Mouse (Mus musculus) cerebral cortex, adult 2 months (tissue): Measurements from ENCODE around the gene Syt17.

Experiments used
- WGBS: fragments of 180-500 bp; shearing (Covaris S2); methylation state at CpG from one replicate; pipeline ENCODE4 v1.1.7; 2018; 5-methylcytosine and 5-hydroxymethylcytosine counted together

Syt17 gene

DNA sequence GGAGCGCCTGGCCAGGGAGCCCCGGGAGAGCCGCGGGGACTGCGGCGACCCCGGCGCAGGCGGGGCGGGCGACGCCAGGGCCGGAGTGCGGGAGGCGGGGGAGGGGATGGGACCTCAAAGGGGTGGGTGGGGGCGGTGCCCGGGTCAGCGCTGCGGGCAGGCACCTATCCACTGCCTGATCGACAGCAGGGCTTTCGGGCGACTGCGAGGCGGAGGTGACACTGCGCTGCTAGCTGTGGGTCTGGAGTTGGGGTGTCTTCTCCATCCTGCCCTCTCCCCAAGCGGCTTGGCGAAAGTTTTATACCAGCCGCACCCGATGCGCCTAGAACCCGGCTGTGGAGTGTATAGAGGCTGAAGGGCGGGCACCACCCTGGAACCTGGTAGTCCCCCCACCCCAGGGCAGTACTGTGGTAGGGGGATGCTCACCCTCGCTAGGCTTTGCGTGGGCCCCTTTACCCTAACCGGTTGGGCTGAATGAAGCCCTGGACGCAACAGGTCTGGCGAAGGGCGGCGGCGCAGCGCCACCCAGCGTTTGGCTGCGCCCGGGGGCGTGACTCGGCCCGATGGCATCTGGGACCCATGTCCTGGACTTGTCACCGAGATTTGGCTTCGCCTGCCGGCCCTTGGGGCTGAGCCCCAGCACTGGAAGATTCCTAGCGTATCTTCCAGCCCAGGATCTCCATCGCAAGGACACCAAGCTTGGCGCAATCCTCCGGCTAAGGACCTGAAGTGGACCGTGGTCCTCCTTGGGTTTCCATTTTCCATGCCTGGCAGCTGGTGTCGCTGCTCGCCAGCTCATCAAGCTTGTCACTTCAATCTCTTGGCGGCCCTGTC is at the start of gene Syt17:
Syt17 (minus strand) TSS at position 89 of the 834 bp plus-strand sequence.
- WGBS = 1% methylated on average over 58 of the region's 58 CpGs

DNA sequence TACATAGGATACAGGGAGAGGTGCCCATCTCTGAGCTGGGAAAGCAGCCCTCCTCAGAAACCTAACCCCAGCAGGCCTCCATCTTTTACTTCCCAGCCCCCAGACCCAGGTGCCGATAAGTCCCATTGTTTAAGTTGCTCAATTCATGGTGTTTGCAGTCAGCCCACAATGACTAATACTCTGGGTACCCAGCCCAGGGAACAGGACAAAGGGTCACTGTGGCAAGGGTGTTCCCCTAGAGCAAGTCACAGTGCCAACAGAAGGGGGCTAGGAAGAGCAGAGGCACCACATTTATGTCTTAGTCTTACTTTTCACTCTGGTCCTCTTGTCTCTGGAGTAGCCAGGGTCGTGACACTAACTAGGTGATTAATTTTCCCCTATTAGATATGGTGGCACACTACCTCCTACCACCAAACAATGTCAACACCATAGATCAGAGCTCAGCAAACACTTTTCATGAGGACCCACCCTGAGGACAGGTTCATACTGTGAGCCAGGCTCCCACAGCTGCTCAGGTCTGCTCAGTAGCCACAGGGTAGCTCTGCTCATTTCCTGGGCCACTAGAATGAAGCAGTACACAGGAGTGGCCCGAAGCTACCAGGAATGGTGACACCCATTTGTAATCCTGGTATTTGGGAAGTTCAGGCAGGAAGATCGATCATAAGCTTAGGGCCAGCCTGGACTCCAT is 47.0 kb upstream of the Syt17 start:
- 87% methylated on average over 4 of the region's 4 CpGs for WGBS

DNA sequence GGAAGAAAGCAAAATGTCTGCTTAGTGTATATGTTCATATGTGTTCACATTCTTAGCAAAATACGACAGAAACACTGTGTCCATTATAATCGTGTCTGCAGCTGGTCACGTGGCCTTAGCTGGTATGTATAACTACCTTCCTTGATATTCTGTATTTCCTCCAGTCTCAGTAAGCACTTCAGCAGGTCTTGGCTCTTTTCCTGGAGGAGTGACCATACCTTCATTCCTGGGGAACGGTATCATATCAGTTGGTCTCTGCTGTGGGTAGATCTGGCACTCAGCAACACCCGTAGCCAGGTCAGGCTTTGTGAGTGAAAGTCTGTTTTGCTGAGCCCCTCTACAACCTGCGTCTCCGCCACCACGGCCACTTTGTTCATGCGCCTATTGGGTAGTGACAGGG is 45.9 kb upstream of the Syt17 start:
- whole genome bisulfite sequencing = 95% methylated on average over 9 of the region's 9 CpGs

DNA sequence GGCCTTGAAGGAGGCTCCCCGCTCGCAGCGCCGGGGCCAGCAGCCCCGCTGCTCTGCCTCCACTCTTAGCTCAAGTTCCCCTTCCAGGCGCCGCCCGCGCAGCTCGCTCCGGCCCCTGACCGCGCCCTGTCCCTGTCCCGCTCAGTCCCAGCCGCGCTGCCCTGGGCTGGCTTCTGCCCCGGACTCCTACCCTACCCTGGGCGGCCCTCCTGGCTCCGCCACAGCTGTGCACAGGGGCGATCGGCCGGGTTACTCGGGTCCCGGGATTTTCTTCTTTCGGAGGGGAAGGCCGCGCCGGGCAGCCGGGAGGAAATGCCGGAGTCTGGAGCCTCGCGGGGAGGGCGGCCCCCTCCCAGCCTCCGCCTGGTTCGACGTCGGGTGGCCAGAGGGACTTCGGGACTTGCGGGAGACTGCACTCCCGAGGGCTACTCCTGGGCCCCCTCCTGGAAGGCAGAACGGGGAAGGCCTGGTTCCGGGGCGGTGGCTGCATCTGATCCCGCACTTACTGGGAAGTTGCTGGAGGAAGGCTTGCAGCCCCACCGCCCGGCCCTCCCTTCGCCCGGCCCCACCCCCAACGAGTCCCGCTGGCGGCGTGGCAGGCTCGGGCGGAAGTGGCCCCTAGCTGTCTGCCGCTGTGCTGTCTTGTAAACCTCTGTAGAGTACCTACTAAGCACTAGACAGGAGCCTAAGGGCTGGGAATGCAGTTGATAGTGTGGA is 43.6 kb upstream of the Syt17 start, which contains the start of gene Itpripl2:
Itpripl2 (minus strand) TSS at position 545 of the 717 bp plus-strand sequence.
- 2% methylated on average over 55 of the region's 55 CpGs for WGBS

DNA sequence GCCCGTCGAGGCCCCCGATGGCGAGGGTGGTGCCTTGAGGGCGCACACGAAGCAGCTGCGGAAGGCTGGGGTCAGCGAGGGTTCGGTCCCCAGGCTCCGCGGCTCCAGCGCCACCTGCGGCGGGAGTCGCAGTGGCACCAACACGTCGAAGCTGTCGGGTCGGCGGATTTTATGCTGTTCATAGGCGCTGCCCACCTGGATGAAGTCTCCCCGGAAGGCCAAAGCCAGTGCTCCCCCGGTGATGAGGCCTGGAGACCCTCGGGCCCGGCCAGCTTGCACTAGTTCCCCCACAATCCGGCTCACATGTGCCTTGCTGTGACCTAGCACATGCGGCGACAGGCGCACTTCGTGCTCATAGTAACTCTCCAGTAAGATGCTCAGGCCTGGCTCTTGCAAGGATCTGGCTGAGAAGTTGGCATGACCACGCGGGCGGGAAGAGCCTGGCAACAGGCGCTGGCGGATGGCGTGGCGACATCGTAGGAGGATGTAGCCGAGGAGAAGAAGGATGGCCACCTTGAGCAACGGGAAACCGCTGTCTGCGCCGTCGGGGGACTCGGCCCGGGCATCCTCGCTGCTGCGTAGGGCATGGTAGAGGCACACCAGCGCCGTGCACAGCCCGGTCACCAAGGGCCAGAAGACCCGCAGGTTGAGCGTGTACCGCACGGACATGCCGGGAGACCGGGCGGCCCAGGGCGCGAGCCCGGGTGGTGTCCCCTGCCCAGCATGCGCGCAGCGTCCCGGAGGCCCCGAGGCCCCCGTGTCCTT is 42.8 kb upstream of the Syt17 start:
- 6% methylated on average over 67 of the region's 67 CpGs for WGBS

DNA sequence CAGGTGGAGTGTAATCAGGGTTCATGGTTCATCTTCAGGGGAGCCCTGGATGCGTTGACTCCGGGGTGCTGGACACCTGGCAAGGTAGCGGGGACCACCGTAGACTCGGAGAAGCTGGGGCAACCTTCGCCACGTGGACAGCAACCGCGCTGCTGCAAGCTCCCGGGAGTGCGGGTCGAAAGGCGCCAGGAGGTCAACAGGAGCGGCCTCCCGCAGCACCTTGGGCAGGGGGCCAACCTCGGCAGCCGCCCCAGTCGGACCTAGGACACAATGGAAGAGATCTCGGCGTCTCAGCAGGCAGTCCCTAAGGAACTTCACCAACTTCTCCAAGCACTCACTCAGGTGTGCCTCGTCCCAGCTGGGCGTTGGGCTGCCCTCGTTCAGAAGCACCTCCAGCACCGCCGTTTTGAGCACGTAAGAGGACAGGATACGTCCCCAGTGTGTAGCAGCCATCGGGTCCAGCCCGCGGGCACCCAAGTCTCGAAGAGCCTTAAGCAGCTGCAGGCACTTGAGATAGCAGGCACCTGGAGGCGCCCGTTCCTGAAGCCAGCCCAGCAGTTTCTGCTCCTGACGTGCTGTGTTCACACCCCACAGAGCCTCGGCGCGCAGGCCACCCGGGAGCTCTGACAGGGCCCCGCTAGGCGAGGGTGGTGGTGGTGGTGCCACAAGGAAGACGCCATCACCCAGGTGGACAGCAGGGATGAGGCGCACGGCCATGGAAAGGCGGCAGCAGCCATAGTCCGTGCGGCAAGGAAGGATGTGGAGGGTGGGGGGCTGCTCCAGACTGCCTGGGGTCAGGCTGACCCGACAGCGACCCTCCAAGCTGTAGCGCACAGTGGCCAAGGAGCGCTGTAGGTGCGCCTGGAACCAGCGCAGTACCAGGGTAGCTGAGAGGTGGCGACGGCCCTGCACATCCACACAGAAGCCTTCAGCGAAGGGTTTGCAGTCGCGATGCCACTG is 42.0 kb upstream of the Syt17 start:
- WGBS = 38% methylated on average over 57 of the region's 57 CpGs

DNA sequence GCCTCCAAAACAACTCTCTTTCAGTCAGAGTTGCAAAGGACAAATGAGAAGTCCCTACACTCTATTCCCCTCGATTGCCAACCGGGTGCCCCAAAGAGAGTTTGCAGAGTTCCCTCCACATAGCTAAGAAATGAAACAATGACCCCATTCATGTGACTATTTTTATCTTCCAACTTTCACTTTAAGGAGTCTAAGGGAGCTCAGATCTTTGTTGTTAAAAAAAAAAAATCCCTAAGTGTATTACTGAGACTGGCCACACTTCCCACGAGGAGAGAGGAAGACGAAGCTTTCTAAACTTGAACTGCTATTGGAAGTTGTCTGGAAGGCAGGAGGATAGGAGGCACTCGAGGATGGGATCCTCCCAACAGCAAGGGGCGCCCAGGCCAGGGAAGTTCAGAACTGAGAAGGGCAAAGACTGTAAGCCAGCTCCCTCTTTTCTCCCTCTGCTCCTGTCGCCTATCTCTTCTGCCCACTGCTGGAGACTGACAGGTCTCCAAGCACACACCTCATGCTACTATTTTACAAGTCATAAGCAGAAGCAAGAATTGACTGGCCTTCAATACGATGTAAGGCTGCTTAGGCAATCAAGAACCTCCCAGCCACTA is 40.1 kb upstream of the Syt17 start:
- 45% methylated on average over 8 of the region's 8 CpGs for WGBS

DNA sequence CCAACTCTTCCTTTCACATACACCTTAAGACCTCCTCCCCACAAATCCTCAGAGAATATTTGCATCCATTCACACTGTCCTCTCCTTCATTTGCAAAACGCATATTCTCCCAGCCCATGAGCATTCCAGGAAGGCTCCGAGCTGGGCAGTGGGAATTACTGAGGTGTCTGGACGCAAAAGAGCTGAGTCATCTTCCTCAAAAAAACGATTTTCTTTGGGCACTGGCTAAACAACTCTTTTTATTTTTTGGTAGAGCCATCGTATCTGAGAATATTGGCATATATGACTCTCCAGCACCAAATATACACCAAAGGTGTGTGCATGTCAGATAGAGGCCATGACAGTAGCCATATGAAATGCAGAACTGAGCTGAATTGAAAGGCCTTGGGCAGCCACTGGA is 38.9 kb upstream of the Syt17 start:
- 70% methylated on average over 5 of the region's 5 CpGs for WGBS

DNA sequence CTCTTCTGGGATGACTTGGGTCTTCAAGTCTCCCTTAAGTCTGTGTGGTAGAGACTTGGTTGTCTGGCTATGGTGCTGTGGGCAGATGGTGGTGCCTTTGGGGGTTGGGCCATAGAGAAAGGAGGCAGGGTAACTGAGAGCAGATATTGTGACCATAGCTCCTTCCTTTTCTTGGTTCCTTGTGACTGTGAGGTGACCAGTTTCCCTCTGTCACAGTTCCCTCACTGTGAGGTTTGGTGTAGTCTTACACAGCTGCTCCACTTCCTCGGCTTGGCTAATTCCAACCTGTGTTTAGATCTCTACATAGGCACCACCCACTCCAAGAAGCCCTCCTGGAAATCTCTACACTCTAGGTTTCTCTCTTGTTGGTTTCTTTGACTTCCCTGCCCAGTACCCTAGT is 36.0 kb upstream of the Syt17 start:
- 56% methylated on average over 1 of the region's 1 CpGs for WGBS

DNA sequence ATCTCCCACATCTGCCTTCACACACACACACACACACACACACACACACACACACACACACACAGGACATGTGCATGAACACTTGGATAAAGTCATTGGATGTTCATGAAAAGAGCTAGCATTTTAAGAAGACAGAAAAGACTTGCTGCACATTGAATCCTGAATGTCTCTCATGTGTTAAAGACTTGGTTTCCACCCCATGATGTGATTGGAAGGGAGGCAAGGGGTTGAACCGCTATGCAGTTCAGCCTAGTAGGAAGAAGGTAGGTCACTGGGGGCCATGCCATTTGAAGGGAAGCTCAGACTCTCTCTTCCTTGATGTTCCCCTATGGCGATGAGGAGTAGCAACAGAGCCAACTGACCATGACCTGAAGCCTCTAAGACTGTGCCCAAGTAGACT is 34.0 kb upstream of the Syt17 start:
- WGBS = 79% methylated on average over 2 of the region's 2 CpGs

DNA sequence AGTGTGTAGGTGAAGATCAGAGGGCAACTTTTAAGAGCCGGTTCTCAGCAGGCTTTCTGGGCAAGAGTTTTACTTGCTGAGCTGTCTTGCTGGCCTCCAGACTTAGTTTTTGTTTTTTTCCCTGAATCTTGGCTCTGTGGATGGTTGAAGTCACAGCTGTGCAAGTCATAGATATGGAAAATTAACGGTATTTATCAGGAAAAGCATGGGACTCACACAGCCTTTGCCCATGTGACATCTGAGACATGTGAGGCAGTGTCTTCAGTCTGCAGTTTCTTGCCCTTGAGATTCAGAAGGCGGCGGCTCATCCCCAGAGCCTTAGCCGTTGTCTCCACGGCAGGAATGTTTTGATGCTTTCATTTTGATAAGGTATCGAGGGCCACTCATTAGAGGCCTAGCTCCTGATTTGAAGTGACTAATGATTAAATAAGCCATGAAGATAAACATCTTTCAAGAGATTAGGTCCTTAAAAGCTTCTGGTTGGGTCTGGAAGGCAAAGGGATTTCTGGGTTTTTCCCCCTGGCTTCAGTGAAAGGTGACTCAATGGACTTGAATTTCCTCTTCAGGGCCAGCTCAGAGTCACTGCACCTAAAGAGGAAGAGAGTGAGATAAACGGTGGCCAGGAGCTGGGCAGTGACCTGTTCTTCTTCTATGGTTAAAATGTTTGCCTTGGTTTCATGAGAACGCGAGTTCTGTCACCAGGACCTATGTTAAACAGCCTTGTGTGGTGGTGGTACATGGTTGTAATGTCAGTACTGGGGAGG is 33.2 kb upstream of the Syt17 start:
- WGBS = 89% methylated on average over 10 of the region's 10 CpGs

DNA sequence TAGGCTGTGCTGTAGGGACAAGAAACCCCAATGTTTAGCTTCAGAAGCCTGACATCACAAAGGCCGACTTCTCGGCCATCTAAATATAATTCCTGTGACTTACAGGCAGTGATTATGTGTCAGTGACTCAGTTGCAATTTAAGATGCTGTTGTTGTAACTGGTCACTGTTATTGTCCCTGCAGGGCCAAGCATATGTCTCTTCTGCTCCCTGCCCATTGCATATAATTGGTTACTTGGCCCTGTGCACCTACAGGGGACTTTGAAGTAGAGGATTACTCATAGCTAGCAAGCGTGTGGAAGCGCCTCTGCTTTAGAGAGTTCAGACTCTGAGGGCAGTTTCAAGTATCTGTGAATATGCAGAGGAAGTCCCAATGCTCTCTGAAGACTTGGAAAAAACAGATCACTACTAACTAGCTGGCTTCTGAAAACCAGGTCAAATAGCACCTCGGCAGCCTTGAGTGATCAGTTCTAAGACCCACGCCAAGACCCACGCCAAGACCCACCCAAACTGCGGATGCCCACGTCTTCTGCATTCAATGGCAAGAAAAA is 32.2 kb upstream of the Syt17 start:
- WGBS = 93% methylated on average over 9 of the region's 9 CpGs

DNA sequence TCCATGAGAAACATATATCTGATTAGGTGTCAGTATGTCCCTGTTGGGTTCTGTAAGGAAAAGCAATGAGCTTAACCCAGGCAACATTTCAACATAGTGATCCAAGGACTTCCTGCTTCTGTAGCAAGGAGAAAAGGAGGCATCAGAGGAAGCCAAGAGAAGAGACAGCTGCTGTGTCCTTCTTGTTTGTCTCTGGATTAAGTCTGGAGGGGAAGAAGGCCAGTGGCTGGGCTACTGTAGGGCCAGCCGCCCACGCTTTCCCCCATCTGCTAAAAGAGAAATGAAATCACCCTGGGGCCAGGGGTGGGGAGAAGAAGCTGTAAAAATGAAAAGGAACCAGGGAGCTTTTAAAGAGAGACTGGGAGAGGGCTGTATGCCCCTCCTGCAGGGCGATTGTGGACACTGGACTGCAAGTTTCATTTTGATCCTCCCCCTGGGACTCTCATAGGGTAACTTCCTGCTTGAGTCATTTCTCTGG is 30.9 kb upstream of the Syt17 start:
- WGBS = 73% methylated on average over 3 of the region's 3 CpGs

DNA sequence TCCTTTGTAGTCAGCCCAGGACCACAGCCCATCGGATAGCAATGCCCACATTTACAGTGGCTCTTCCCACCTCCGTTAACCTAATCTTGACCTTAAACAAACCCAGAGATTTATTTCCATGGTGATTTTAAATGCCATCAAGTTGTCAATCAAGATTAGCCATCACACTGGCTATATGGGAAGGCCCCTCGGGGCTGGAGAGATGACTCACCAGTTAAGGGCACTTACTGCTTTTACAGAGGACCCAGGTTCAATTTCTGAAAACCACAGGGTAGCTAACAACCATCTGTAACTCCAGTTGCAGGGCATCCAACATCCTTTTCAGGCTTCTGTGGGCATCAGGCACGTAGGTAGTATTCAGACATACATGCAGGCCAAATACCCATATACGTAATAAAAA is 28.4 kb upstream of the Syt17 start:
- WGBS = 80% methylated on average over 5 of the region's 5 CpGs

DNA sequence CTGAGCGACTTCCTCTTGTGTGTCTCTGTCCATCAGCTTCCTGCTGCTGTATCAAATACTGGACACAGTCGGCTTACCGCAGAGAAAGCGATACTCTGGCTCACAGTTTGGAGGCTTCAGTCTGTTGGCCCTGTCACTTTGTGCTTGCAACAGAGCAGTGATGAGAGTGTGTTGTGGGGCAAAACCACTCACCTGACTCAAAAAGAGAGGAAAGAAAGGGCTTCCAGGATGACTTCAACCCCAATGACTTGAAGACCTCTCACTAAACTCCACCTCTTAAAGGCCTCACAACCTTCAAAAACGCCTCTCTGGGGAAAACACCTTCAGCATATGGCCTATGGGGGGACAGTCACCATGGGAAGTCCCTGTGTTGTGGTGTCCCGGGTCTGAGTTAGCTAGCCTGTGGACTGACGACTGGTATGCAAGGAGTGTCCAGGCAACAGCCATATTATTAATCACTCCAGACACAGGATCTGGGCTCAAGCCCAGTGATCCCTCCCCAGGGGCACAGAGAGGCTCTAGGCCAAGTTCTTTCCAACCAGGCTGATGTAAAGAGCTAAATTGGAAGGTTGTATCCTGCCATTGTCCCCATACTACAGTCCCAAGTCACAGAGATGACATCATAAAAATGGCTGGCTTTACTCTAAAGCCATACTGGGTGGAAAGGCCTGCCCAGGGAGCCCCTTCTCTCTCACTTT is 27.1 kb upstream of the Syt17 start:
- 88% methylated on average over 7 of the region's 7 CpGs for WGBS

DNA sequence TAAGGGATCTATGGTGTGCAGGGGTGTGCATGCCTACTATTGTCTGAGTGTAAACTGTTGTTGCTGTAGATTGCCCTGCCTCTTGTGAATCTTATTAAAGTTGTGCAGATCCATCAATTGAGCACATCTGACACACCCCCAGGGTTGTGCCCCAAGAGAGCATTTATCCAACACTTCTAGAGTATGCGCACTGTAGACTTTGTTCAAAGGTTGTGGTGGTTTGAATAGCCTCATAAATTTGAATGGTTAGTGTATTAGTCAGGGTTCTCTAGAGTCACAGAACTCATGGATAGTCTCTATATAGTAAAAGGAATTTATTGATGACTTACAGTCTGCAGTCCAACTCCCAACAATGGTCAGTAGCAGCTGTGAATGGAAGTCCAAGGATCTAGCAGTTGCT is 24.9 kb upstream of the Syt17 start:
- WGBS = 100% methylated on average over 1 of the region's 1 CpGs

DNA sequence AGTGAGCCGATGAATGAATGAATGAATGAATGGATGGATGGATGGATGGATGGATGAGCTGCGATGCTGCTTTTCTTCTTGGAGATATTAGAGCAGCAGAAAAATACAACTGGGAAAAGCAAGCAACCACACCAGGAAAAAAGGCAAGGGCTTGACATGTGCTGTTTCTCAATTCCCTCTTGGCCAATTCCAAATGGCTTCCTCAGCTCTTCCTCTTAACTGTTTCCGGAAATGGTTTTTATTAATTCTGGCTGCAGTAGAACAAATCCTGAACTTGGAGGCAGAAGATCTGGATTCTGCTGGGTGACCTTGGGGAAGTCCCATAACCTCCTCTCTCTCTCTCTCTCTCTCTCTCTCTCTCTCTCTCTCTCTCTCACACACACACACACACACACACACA is 20.0 kb upstream of the Syt17 start:
- 96% methylated on average over 3 of the region's 3 CpGs for WGBS

DNA sequence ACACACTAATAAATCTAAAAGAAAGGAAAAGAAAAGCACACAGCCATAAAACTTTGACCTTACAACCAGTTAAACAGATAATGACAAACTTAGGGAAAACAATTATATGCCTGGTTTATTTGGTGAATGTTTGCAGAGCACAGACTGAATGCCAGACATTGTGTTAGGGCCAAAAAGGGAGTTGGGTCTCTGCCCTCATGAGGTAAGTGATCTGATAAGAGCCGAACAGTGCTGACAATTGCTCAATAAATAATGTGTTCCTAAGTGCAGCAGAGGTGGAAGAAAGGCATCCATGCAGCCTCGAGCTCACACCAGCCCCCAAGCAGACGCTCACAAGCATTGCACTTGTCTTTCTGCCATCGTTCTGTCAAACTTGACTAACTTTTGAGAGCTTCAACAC is 16.4 kb upstream of the Syt17 start:
- 82% methylated on average over 4 of the region's 4 CpGs for WGBS
